Mouse (Mus musculus) olfactory bulb, adult 2 months (tissue): ENCODE measurements around the gene Ofd1. TPM values are rescaled to one million over a fixed set of nuclear protein-coding genes. Genes with fewer than 3 reads are reported as not detected.

Source experiments
- H3K27ac ChIP-seq: fragments of 200-500 bp; 2 replicates; pipeline ENCODE4 v1.5.1; 2012; ENCODE audit warnings: low read depth, low read length; ENCODE audit not compliant: insufficient read depth
- H3K4me1 ChIP-seq: fragments of 200-500 bp; 2 replicates; pipeline ENCODE4 v1.6.1; 2012; ENCODE audit warnings: low read length; ENCODE audit not compliant: control insufficient read depth, insufficient read depth
- H3K4me3 ChIP-seq: fragments of 200-500 bp; 2 replicates; pipeline ENCODE4 v1.5.1; 2012; ENCODE audit warnings: mild to moderate bottlenecking, low read depth, low read length, moderate library complexity; ENCODE audit not compliant: insufficient read depth
- CTCF ChIP-seq: fragments of 200-500 bp; IDR thresholded peaks from 2 replicates; pipeline ENCODE4 v1.5.1; 2012; ENCODE audit warnings: low read depth, mild to moderate bottlenecking, low read length, moderate library complexity; ENCODE audit not compliant: insufficient read depth
- POLR2A ChIP-seq: fragments of 200-500 bp; IDR thresholded peaks from 2 replicates; pipeline ENCODE4 v1.6.1; 2012; ENCODE audit warnings: mild to moderate bottlenecking, low read depth, low read length, moderate library complexity; ENCODE audit not compliant: insufficient read depth
- WGBS: fragments of 180-500 bp; shearing (Covaris S2); methylation state at CpG from one replicate; pipeline ENCODE4 v1.1.7; 2018; 5-methylcytosine and 5-hydroxymethylcytosine counted together
- polyA plus RNA-seq: library from polyadenylated mRNA; stranded (reverse); fragments of >200 nt; gene quantifications from 2 replicates; pipeline ENCODE4 v1.2.4, GENCODE M21; 2012; ENCODE audit warnings: low replicate concordance; ENCODE audit not compliant: missing spikeins, insufficient read depth, insufficient read length

The Ofd1 gene
- polyA plus RNA-seq, 1 experiment = not detected

- H3K4me1 ChIP-seq = no peaks in the 10 kb centered on the region
- H3K4me3 ChIP-seq = no peak overlapping the region
- no peak for TF ChIP-seq CTCF
- no peak overlapping the region for H3K27ac ChIP-seq
- 25% methylated on average over 4 of the region's 4 CpGs for WGBS
Measured at GRCm38 (mm10) chrX:166348634-166349033, 91.9 kb downstream of the Ofd1 start.

- H3K4me1 ChIP-seq = no peaks in the 10 kb centered on the region
- peak overlapping the region; percentile 7; the same call in 1 of the 2 replicates for H3K4me3 ChIP-seq
- 32% methylated on average over 6 of the region's 6 CpGs for WGBS
- TF ChIP-seq POLR2A = no peak
- no peak for TF ChIP-seq CTCF
- no peak overlapping the region for H3K27ac ChIP-seq
Measured at GRCm38 (mm10) chrX:166348086-166348485, 92.4 kb downstream of the Ofd1 start.

DNA sequence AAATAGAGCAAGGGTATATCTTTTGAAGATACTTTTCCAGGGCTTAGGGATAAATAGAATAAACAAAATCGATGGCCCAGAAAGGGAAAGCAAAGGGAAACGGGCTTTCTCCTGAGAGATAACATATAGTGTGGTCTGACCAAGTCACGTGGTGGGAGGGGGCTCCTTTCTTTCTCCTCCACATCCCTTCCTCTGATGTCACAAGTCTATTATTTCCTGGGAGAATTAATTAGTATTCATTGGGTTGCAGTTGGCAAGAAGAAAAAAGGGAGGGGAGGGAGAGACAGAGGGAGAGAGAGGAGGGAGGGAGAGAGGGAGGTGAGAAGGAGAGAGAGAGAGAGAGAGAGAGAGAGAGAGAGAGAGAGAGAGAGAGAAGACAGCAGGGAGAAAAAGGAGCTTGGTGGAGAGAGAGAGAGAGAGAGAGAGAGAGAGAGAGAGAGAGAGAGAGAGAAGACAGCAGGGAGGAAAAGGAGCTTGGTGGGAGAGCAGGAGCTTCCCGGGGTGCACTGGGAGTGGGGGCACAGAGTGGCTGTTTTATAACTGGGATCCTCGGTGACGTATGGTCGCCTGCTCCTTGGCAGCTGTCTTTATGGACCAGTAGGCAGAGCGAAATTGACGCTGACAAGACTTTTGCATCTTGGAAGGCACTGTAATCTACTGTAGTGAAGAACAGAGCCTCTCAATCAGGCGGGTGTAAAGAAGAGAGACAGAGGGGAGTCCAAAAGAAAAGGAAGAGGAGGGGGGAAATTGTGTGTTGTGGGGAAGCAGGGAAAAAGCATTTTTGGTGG, 96.1 kb downstream of the Ofd1 start:
- Histone ChIP-seq H3K4me1 (no peaks in the 10 kb centered on the region), H3K4me3 (peak overlapping the region; percentile 54), H3K27ac (peak overlapping the region; percentile 85)
- 17% methylated on average over 10 of the region's 10 CpGs for WGBS
- no peak for TF ChIP-seq POLR2A
- TF ChIP-seq CTCF = no peak

DNA sequence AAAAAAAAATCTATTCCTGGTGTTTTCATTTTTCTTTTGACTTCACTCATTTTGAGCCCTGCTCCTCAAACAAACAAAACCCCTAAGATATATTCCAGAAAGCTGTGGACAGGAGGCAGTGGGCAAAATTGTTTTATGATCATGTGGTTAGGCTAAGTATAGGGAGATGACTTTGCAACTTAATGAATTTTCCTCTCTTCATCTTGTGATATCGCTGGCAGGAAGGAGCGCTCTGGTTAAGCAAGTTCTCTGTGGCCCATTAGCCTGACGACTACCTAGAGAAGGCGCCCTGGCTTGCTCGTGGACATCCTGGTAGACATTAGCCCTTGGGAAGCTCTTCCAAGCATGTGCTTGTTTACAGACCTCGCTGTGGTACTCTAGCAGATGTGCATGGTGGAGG, 98.7 kb downstream of the Ofd1 start:
- H3K4me3 ChIP-seq = no peak overlapping the region
- H3K4me1 ChIP-seq = no peaks in the 10 kb centered on the region
- 81% methylated on average over 6 of the region's 6 CpGs for WGBS
- no peak overlapping the region for H3K27ac ChIP-seq
- TF ChIP-seq CTCF = no peak
- no peak for TF ChIP-seq POLR2A

Other genes starting within 250 kb of the Ofd1 start
- gene Gpm6b, start 201.8 kb downstream of the Ofd1 start, polyA plus RNA-seq = 307 and 403 TPM in 2 replicates
- gene Trappc2, start 130 bp downstream of the Ofd1 start, polyA plus RNA-seq = not detected in 2 replicates
- gene Rab9, start 39.2 kb upstream of the Ofd1 start, polyA plus RNA-seq = not detected in 2 replicates
- not detected in 2 replicates for gene Tceanc, start 77.9 kb upstream of the Ofd1 start, polyA plus RNA-seq
- gene Egfl6, start 145.0 kb upstream of the Ofd1 start, polyA plus RNA-seq = not detected in 2 replicates